Mouse (Mus musculus) gastrocnemius, postnatal 10 days (tissue): Measurements from ENCODE around the gene Ldhal6b. TPM values are rescaled to one million over a fixed set of nuclear protein-coding genes. Genes with fewer than 3 reads are reported as not detected.

Source experiments
- microRNA-seq, 2 experiments: library from miRNA; unstranded; fragments of <30 nt; microRNA quantifications; one replicate each; pipeline ENCODE4 v1.2.0; 2021
- total RNA-seq, 2 experiments: library from RNA; stranded (reverse); gene quantifications; 2 replicates each; pipeline ENCODE4 v1.2.3; 2021

Ldhal6b gene
- total RNA-seq, 2 experiments from 2014 or later: 0.59 to 1.1 TPM

Small RNA genes within 50 kb of the gene (microRNA-seq; reads per million reads assigned to microRNA genes)
- gene Gm22475: 0 reads per million in 2 experiments

Other genes with a start within 250 kb of the Ldhal6b start
- gene Tmem242, start 21.5 kb upstream of the Ldhal6b start, total RNA-seq: 100 to 1,000 TPM; 117 to 134 TPM
- 1 to 10 TPM; 2.8 to 4.0 TPM for gene Zdhhc14, start 73.8 kb upstream of the Ldhal6b start, total RNA-seq